Mouse (Mus musculus): Measurements from ENCODE around the gene Stac2. TPM values are rescaled to one million over a fixed set of nuclear protein-coding genes. Genes with fewer than 3 reads are reported as not detected.
A peak's percentile ranks its signal among the peaks of the same experiment; 100 is the strongest.

Gene Stac2
- total RNA-seq (2017), result 1.1 TPM in 1 of 3 replicates, not detected in the others

- ATAC-seq (replicated peaks; ENCODE audit: insufficient number of reproducible peaks, low FRiP score, low TSS enrichment, poor library complexity, severe bottlenecking), result no peak
These were observed at the start of gene Stac2 for GRCm38 (mm10) chr11:98052989-98053834. Stac2 (minus strand) TSS chr11:98053462.

DNA sequence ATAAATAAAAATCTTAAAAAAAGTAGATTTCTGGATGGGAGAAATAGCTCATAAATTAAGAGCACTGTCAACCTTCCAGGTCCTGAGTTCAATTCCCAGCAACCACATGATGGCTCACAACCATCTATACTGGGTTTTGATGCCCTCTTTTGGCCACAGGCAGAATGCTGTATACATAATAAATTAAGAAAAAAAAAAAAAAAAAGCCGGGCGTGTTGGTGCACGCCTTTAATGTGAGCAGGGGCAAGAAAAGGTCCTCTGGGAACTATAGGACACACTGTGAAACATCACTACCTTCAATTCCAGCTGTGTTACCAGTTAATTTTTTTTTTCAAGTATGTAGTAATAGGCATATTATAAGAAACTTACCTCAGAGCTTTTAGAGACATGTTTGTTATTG, 48.1 kb upstream of the Stac2 start:
- no peak for ATAC-seq (replicated peaks; ENCODE audit: insufficient number of reproducible peaks, low FRiP score, low TSS enrichment, poor library complexity, severe bottlenecking)

DNA sequence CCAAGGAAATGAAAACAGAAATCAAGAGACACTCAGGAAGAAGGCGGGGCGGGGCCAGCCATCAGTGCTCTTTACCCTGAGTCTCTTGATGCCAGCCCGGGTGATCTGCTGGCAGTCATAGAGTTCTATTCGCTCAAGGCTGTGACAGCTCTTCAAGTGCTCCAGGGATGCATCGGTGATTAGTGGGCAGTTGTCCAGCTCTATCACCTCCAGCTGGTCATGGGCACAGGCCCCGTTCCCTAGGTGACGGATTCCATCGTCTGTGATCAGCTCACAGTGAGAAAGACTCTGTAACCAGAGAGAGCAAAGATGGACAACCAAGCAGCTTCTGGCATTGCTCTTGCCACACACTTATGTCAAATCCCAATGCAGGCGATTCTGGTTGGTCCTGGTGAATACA, 37.3 kb upstream of the Stac2 start:
- ATAC-seq (replicated peaks; ENCODE audit: insufficient number of reproducible peaks, low FRiP score, low TSS enrichment, poor library complexity, severe bottlenecking), result no peak

GRCm38 (mm10) chr11:98088224-98088623, 35.0 kb upstream of the Stac2 start:
- ATAC-seq (replicated peaks; ENCODE audit: insufficient number of reproducible peaks, low FRiP score, low TSS enrichment, poor library complexity, severe bottlenecking), result no peak

- no peak for ATAC-seq (replicated peaks; ENCODE audit: insufficient number of reproducible peaks, low FRiP score, low TSS enrichment, poor library complexity, severe bottlenecking)
These were observed 33.3 kb upstream of the Stac2 start for GRCm38 (mm10) chr11:98086574-98086973.

- no peak for ATAC-seq (replicated peaks; ENCODE audit: insufficient number of reproducible peaks, low FRiP score, low TSS enrichment, poor library complexity, severe bottlenecking)
These were observed 32.9 kb upstream of the Stac2 start for GRCm38 (mm10) chr11:98086141-98086540.

DNA sequence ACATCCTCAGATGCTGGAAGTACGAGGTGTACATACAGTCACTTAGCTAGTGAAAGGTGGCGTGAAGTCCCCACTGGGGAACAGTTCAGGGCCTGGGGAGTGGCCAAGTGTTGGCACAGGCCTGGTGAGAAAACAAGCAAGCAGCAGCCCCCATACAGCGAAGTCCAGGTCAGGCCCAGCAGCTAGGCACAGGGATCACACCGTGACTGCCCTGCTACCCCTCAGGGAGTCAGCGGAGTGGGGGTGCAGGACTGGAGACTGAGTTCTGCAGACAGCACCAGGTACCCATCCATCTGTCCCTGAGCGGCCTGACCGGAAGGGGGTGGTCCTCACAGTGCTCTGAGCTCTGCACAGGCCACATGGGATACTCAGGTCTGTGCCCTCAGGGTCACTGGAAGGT, 29.5 kb upstream of the Stac2 start:
- peak; percentile 37 for ATAC-seq (replicated peaks; ENCODE audit: insufficient number of reproducible peaks, low FRiP score, low TSS enrichment, poor library complexity, severe bottlenecking)

DNA sequence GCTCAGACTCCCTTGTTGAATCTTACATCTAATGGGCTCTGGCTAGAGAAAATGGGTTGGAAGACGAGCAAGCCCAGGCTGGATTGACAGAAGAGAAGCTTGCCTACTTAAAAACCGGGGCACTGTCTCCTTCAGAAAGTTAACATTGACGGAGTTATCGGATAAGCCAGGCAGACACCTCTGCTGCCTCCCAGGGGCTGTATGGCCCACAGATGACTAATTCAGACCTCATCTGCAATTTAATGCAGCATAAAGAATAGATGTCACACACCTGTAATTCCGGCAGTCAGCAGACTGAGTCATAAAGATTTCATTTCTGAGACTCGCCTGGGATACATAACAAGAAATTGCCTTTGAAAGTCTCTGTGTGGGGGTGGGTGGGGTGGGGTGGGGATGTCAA, 27.2 kb upstream of the Stac2 start:
- ATAC-seq (replicated peaks; ENCODE audit: insufficient number of reproducible peaks, low FRiP score, low TSS enrichment, poor library complexity, severe bottlenecking), result no peak

GRCm38 (mm10) chr11:98077086-98077485, 23.8 kb upstream of the Stac2 start:
- ATAC-seq (replicated peaks; ENCODE audit: insufficient number of reproducible peaks, low FRiP score, low TSS enrichment, poor library complexity, severe bottlenecking), result no peak

DNA sequence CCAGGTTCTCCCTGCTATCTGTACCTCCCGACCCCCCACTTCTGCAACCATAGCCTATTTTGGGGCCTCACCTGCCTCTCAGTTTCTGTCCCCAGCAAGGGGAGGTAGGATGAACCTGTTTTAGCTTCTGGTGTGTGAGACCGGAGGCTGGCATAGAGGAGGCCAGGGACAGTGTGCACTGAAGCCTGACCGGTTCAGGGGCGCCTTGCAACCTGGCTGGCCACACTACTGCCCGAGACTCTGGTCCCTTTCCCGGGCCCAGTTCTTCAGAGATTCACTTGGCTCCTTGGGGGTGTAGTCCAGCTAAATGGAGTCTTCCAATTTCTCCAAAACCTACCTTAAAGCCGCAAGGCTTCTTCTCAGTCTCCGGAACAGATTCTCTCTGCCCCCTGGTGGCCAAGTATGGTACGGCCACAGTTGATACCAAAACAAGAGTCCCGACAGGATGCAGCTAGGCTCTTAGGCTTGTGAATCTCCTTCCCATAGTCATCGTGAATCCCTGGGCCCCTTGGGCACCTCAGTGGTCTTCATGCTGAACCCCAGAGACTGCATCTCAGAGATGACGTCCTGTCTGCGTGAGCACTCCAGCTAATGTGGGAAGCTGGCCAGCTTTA, 22.0 kb upstream of the Stac2 start:
- peak; percentile 83 for ATAC-seq (replicated peaks; ENCODE audit: insufficient number of reproducible peaks, low FRiP score, low TSS enrichment, poor library complexity, severe bottlenecking)

- no peak for ATAC-seq (replicated peaks; ENCODE audit: insufficient number of reproducible peaks, low FRiP score, low TSS enrichment, poor library complexity, severe bottlenecking)
These were observed 20.2 kb upstream of the Stac2 start for GRCm38 (mm10) chr11:98073442-98073841.

DNA sequence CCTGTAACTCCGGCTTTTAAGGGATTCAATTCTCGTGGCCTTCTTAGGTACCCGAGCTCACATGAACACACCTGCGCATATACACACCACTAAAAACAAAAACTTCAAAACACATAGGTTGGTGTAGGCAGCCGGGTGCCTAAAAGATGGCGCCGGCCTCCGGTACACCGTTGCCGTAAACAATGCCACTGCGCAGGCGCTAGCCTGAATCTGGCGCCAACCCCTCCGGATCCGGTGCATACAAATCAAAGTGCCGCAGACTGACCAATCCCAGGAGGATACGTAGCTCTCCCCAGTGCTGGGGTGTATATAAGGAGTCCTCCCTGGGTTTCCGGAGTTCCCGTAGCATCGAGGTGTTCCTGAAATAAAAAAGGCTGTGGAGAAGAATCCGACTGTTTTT, 14.0 kb upstream of the Stac2 start:
- no peak for ATAC-seq (replicated peaks; ENCODE audit: insufficient number of reproducible peaks, low FRiP score, low TSS enrichment, poor library complexity, severe bottlenecking)

DNA sequence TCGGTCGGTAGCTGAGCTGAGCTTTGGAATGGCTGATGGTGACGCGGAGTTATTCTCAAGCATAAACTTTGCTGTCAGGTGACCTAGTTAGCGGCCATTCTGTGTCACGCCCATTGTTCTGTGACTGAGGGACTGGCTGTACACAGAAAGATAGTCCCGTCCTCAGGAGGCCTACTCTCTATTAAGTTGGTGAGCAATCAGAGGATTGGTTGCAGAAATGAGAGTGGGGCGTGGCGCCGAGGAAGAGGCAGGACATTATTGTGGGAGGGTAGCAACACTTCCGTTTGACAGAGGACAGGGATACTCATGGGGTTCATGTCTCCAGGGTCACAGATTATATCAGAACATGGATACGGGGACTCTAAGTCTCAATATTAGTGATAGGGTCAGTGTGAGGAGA, 12.9 kb upstream of the Stac2 start:
- ATAC-seq (replicated peaks; ENCODE audit: insufficient number of reproducible peaks, low FRiP score, low TSS enrichment, poor library complexity, severe bottlenecking), result no peak

GRCm38 (mm10) chr11:98061904-98062562, 8.8 kb upstream of the Stac2 start:
- ATAC-seq (replicated peaks; ENCODE audit: insufficient number of reproducible peaks, low FRiP score, low TSS enrichment, poor library complexity, severe bottlenecking), result no peak

DNA sequence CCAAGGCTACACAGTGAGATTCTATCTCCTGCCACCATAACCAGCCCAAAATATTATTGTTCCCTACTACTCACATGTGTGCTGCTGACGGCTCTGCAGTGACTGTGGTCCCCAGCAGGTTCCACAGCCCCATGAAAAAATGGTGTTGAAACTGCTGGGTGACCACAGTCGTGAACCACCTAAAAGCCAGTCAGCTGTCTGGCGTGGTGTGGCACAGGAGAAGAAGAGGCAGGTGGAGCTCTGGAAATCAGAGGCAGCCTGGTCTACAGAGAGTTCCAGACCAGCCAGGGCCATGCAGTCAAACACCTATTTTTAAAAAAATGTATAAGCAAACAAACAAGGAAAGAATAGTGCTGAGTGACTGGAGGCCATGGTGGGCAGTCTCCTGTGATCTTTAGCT, 8.2 kb upstream of the Stac2 start:
- no peak for ATAC-seq (replicated peaks; ENCODE audit: insufficient number of reproducible peaks, low FRiP score, low TSS enrichment, poor library complexity, severe bottlenecking)

DNA sequence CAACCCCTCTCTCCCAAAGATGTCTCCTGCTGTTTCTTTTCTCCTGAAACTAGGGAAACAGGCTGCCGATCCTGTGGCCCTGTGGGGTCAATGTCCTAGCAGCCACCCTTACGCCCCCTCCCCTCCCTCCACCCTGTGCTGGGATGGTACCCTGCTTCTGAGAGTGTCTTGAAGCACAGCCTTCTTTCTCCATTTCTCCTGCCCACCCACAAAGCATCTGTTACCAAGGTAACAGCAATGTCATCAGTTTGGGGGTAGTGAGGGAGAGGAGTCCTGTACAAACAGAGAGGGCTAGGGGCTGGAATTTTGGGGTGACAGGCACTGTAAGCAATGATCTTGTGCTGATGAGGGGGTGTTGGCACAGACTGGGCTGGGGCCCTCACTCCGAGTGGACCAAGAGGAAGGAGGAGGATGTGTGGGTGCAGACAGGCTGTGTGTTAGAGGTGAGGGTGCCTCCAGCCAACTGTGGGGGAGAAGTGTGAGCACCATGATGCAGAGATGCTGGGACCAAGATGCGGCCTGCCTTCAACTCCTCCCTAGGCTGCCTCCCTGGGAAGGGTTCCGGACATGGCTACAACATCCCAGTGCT, 6.9 kb upstream of the Stac2 start:
- ATAC-seq (replicated peaks; ENCODE audit: insufficient number of reproducible peaks, low FRiP score, low TSS enrichment, poor library complexity, severe bottlenecking), result no peak

- no peak for ATAC-seq (replicated peaks; ENCODE audit: insufficient number of reproducible peaks, low FRiP score, low TSS enrichment, poor library complexity, severe bottlenecking)
These were observed 6.4 kb upstream of the Stac2 start for GRCm38 (mm10) chr11:98059662-98060061.

DNA sequence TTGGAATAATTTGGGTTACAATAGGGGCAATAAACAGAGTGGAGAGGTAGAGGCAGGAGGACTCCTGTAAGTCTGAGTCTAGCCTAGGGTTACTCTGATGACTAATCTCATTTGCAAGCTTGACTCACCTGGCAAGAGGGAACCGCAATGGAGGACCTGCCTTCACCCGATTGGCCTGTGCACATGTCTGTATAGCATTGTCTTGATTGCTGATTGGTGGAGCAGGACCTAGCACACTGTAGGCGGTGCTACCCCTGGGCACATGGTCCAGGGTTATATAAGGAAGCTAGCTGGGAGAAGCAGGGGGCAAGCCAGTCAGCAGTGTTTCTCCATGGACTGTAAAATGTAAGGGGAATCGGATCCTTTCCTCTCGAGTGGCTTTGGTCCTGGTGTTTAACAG, 4.7 kb upstream of the Stac2 start:
- ATAC-seq (replicated peaks; ENCODE audit: insufficient number of reproducible peaks, low FRiP score, low TSS enrichment, poor library complexity, severe bottlenecking), result no peak

GRCm38 (mm10) chr11:98057466-98057865, 4.2 kb upstream of the Stac2 start:
- no peak for ATAC-seq (replicated peaks; ENCODE audit: insufficient number of reproducible peaks, low FRiP score, low TSS enrichment, poor library complexity, severe bottlenecking)
